Mouse (Mus musculus) CH12.LX (cell line): ENCODE measurements around the gene Cdh23. TPM values are rescaled to one million over a fixed set of nuclear protein-coding genes. Genes with fewer than 3 reads are reported as not detected.

Experiments
- DNase-seq: peaks from one replicate; pipeline ENCODE4 v3.0.0-alpha.2; 2013; ENCODE audit errors: extremely low read depth
- H3K27ac ChIP-seq: 2 replicates; pipeline ENCODE4 v1.5.1; 2012; ENCODE audit warnings: low read depth, mild to moderate bottlenecking, control low read depth, moderate library complexity; ENCODE audit not compliant: insufficient read depth
- H3K27me3 ChIP-seq: replicated peaks from 2 replicates; pipeline ENCODE3; 2012; ENCODE audit warnings: inconsistent platforms
- H3K36me3 ChIP-seq, 2 experiments: replicated peaks in 1 of 2; 2 replicates each; pipeline versions ENCODE3 to v1.6.1; 2012; ENCODE audit warnings: inconsistent platforms in 1 of 2, low read length in 1 of 2, mild to moderate bottlenecking in 1 of 2, mixed read lengths in 1 of 2, moderate library complexity in 1 of 2; ENCODE audit not compliant: control insufficient read depth in 1 of 2, insufficient read depth in 1 of 2
- H3K4me1 ChIP-seq, 2 experiments: 2 replicates each; pipeline ENCODE4 v1.6.1; 2012; ENCODE audit warnings: inconsistent platforms in 1 of 2, moderate library complexity in 1 of 2; ENCODE audit not compliant: insufficient read depth in 2 of 2, control insufficient read depth in 1 of 2
- H3K4me2 ChIP-seq: 2 replicates; pipeline ENCODE4 v1.6.1; 2012; ENCODE audit warnings: low read depth, mild to moderate bottlenecking, control low read depth; ENCODE audit not compliant: poor library complexity, insufficient read depth, severe bottlenecking
- H3K4me3 ChIP-seq, 3 experiments: fragments of 150-350 bp in 1 of 3; sonication (generic) in 1 of 3; replicated peaks in 1 of 3; 2 replicates each; pipeline versions ENCODE3 to v1.5.1; 2011 to 2012; ENCODE audit warnings: low read depth in 2 of 3, low read length in 2 of 3, mild to moderate bottlenecking in 2 of 3, moderate library complexity in 2 of 3, control low read depth in 1 of 3, improper control_type of control experiment in 1 of 3, inconsistent platforms in 1 of 3, mixed read lengths in 1 of 3; ENCODE audit not compliant: poor library complexity in 1 of 3
- H3K79me2 ChIP-seq: replicated peaks from 2 replicates; pipeline ENCODE4 v1.6.1; 2012; ENCODE audit warnings: mild to moderate bottlenecking, moderate library complexity; ENCODE audit not compliant: control insufficient read depth, poor library complexity, insufficient read depth, severe bottlenecking; ENCODE audit errors: extremely low read depth
- H3K9ac ChIP-seq: 2 replicates; pipeline ENCODE4 v1.6.1; 2012; ENCODE audit warnings: low read depth, mild to moderate bottlenecking, control low read depth, moderate library complexity; ENCODE audit not compliant: insufficient read depth
- H3K9me3 ChIP-seq: replicated peaks from 2 replicates; pipeline ENCODE3; 2012; ENCODE audit warnings: low read length, inconsistent platforms, mixed read lengths
- BHLHE40 ChIP-seq: IDR thresholded peaks from 2 replicates; pipeline ENCODE4 v1.6.1; 2011; ENCODE audit warnings: mild to moderate bottlenecking, low read depth, low read length, improper control_type of control experiment
- CHD1 ChIP-seq: IDR thresholded peaks from 2 replicates; pipeline ENCODE4 v1.6.1; 2012; ENCODE audit warnings: low read depth, low read length, improper control_type of control experiment, inconsistent platforms
- CHD2 ChIP-seq: IDR thresholded peaks from 2 replicates; pipeline ENCODE4 v1.6.1; 2011; ENCODE audit warnings: low read length, improper control_type of control experiment
- CTCF ChIP-seq, 2 experiments: IDR thresholded peaks in 1 of 2; conservative IDR thresholded peaks in 1 of 2; 2 replicates each; pipeline ENCODE4 v1.5.1; 2011 to 2012; ENCODE audit warnings: low read depth in 2 of 2, low read length in 2 of 2, improper control_type of control experiment in 1 of 2, inconsistent platforms in 1 of 2, mild to moderate bottlenecking in 1 of 2, moderate library complexity in 1 of 2
- ELF1 ChIP-seq: IDR thresholded peaks from 2 replicates; pipeline ENCODE4 v1.6.1; 2014; ENCODE audit warnings: low read depth, mild to moderate bottlenecking, inconsistent platforms, low read length, improper control_type of control experiment
- EP300 ChIP-seq: IDR thresholded peaks from 2 replicates; pipeline ENCODE4 v1.6.1; 2011; ENCODE audit warnings: low read length, improper control_type of control experiment
- ETS1 ChIP-seq: conservative IDR thresholded peaks from 2 replicates; pipeline ENCODE4 v1.6.1; 2012; ENCODE audit warnings: low read depth, mild to moderate bottlenecking, inconsistent platforms, low read length, improper control_type of control experiment, moderate library complexity
- GABPA ChIP-seq: IDR thresholded peaks from 2 replicates; pipeline ENCODE4 v1.6.1; 2012; ENCODE audit warnings: low read depth, low read length, improper control_type of control experiment, inconsistent platforms; ENCODE audit not compliant: insufficient replicate concordance
- HCFC1 ChIP-seq: IDR thresholded peaks from 2 replicates; pipeline ENCODE4 v1.6.1; 2012; ENCODE audit warnings: low read depth, mild to moderate bottlenecking, inconsistent platforms, low read length, improper control_type of control experiment
- IRF4 ChIP-seq: IDR thresholded peaks from 2 replicates; pipeline ENCODE4 v1.6.1; 2014; ENCODE audit warnings: low read depth, mild to moderate bottlenecking, inconsistent platforms, low read length, improper control_type of control experiment
- JUN ChIP-seq: IDR thresholded peaks from 2 replicates; pipeline ENCODE4 v1.6.1; 2011; ENCODE audit warnings: low read depth, mild to moderate bottlenecking, low read length, improper control_type of control experiment, moderate library complexity; ENCODE audit not compliant: insufficient read depth
- JUND ChIP-seq: conservative IDR thresholded peaks from 2 replicates; pipeline ENCODE4 v1.6.1; 2011; ENCODE audit warnings: low read depth, low read length, improper control_type of control experiment
- KAT2A ChIP-seq: IDR thresholded peaks from 2 replicates; pipeline ENCODE4 v1.6.1; 2012; ENCODE audit warnings: low read length, improper control_type of control experiment, inconsistent platforms; ENCODE audit not compliant: insufficient replicate concordance
- MAFK ChIP-seq: IDR thresholded peaks from 2 replicates; pipeline ENCODE4 v1.6.1; 2011; ENCODE audit warnings: low read length, improper control_type of control experiment; ENCODE audit not compliant: insufficient replicate concordance
- NRF1 ChIP-seq: IDR thresholded peaks from 2 replicates; pipeline ENCODE4 v1.6.1; 2014; ENCODE audit warnings: low read depth, mild to moderate bottlenecking, inconsistent platforms, low read length, improper control_type of control experiment, moderate library complexity
- PAX5 ChIP-seq: IDR thresholded peaks from 2 replicates; pipeline ENCODE4 v1.6.1; 2012; ENCODE audit warnings: low read length, inconsistent platforms, mixed read lengths
- POLR2A ChIP-seq: IDR thresholded peaks from 2 replicates; pipeline ENCODE4 v1.6.1; 2011; ENCODE audit warnings: low read depth, mild to moderate bottlenecking, improper control_type of control experiment, low read length
- TBP ChIP-seq: conservative IDR thresholded peaks from 2 replicates; pipeline ENCODE4 v1.6.1; 2011; ENCODE audit warnings: low read depth, low read length, improper control_type of control experiment
- USF1 ChIP-seq: IDR thresholded peaks from 2 replicates; pipeline ENCODE4 v1.6.1; 2014; ENCODE audit warnings: low read depth, mild to moderate bottlenecking, inconsistent platforms, low read length, improper control_type of control experiment
- ZKSCAN1 ChIP-seq: IDR thresholded peaks from 2 replicates; pipeline ENCODE4 v1.6.1; 2012; ENCODE audit warnings: low read depth, inconsistent platforms, low read length, improper control_type of control experiment, borderline replicate concordance
- dilution Hi-C: fragments of 300-500 bp; cut with MboI; formaldehyde crosslinking; loops from 2 replicates; pipeline ENCODE4 v1.14.3; 2020; ENCODE audit warnings: low sequenced_read_pairs; ENCODE audit not compliant: extremely low pct_unique_long_range_greater_than_20kb, extremely low pct_ligation_motif_present
- in situ Hi-C: fragments of 300-500 bp; cut with MboI; formaldehyde crosslinking; loops from 3 replicates; pipeline ENCODE4 v1.14.3; 2019; ENCODE audit warnings: low sequenced_read_pairs, low pct_ligation_motif_present, low pct_unique_long_range_greater_than_20kb, mixed read lengths
- polyA plus RNA-seq: library from polyadenylated mRNA; unstranded; fragments of >175 nt; gene quantifications from 2 replicates; pipeline ENCODE4 v1.2.1, GENCODE M21; 2012; ENCODE audit warnings: low read depth; ENCODE audit not compliant: insufficient read length
- total RNA-seq, 2 experiments: library from RNA; depleted of rRNA; stranded (reverse); fragments of 300-350 nt in 1 of 2; fragments of >200 nt in 1 of 2; gene quantifications; 2 replicates each; pipeline ENCODE4 v1.2.3; 2012 to 2014

Cdh23 gene
- total and polyA plus RNA-seq, 3 experiments, result 0.20 to 0.73 (median 0.30) TPM

DNA sequence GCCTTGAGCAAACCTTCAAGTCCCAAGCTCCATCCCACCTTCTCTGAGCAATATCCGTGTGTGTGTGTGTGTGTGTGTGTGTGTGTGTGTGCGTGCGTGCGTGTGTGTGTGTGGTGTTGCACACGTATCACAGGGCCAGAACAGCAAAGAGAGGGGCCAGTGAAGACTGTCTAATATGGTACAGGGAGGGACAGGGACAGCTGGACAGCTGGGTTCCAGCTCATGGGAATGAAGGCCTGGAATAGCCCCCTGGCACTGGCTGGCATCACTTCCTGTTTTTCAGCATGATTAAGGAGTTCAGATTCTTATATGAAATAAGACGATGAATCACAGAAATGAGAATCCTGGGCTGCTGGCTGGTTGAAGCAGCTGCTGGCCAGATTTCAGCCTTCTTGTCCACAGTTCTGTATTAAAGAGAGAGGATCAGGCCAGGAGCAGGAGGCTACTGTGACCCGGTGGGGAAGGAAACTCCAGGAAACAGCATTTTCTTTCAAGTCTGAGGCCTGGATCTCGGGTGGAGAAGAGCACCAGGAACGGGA lies 316.8 kb downstream of the Cdh23 start:
- TF ChIP-seq KAT2A, result no peak
- no peak for TF ChIP-seq HCFC1
- TF ChIP-seq USF1, result no peak
- no peak for TF ChIP-seq IRF4
- TF ChIP-seq CHD2, result no peak
- no peak for TF ChIP-seq MAFK
- no peak for TF ChIP-seq ETS1
- TF ChIP-seq PAX5, result no peak
- no peak for TF ChIP-seq EP300
- no peak for TF ChIP-seq BHLHE40
- no peak for TF ChIP-seq ELF1
- TF ChIP-seq GABPA, result no peak
- no peak for TF ChIP-seq POLR2A
- no peak overlapping the region for H3K4me2 ChIP-seq
- H3K27ac ChIP-seq, result no peak overlapping the region
- H3K4me3 ChIP-seq, result no peak overlapping the region
- no peaks in the 10 kb centered on the region for H3K9me3 ChIP-seq
- in situ Hi-C loops, result loop anchor here (25.0 kb wide), 1 partner anchor 467 kb away; no protein-coding TSS in a partner anchor
- peaks cover 0 to 6% of the 10 kb centered on the region in 2 experiments for H3K36me3 ChIP-seq
- dilution Hi-C loops, result no loop called here
- no peaks in the 10 kb centered on the region for H3K79me2 ChIP-seq
- H3K27me3 ChIP-seq, result peaks cover 4% of the 10 kb centered on the region
- peaks cover 15 to 34% of the 10 kb centered on the region in 2 experiments for H3K4me1 ChIP-seq
- no peak overlapping the region for H3K9ac ChIP-seq
- DNase-seq, result no peak

DNA sequence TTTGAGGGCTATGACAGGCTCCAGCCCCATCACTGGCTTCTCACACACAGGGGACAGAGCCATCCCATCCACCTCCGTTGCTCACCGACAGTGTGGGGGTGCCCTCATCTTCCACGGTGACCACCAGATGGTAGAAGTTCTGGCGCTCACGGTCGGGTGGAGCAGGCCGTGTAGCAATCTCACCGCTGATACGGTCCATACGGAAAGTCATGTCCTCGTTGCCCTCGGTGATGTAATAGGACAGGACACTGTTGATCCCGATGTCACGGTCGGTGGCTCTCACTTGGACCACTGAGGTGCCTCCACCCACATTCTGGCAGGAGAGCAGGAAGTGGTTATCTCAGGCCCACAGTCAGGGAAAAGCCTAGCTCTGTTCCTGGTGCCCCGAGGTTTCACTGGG lies 319.6 kb downstream of the Cdh23 start:
- Histone ChIP-seq H3K9me3 (no peaks in the 10 kb centered on the region), H3K4me3 (no peak overlapping the region), H3K27ac (no peak overlapping the region), H3K4me1 (peaks cover 26 to 61% of the 10 kb centered on the region in 2 experiments), H3K9ac (no peak overlapping the region), H3K27me3 (no peaks in the 10 kb centered on the region), H3K36me3 (peaks cover 0 to 6% of the 10 kb centered on the region in 2 experiments), H3K4me2 (no peak overlapping the region), H3K79me2 (no peaks in the 10 kb centered on the region)
- dilution Hi-C loops, result no loop called here
- in situ Hi-C loops, result loop anchor here (25.0 kb wide), 1 partner anchor 464 kb away; no protein-coding TSS in a partner anchor
- DNase-seq, result no peak
- TF ChIP-seq TBP (no peak), NRF1 (no peak), KAT2A (no peak), JUN (no peak), CTCF (conservative IDR thresholded peaks at IDR 0.05 in 1 of 2, IDR thresholded peaks at IDR 0.05 in 1 of 2; ENCODE audit: low read depth in 2 of 2, low read length in 2 of 2) (no peak), JUND (no peak), PAX5 (no peak), IRF4 (no peak), ZKSCAN1 (no peak), BHLHE40 (no peak), CHD1 (no peak)
